Comparison of ENCODE assay signal across 21 mouse cellular contexts in the genomic region with DNA sequence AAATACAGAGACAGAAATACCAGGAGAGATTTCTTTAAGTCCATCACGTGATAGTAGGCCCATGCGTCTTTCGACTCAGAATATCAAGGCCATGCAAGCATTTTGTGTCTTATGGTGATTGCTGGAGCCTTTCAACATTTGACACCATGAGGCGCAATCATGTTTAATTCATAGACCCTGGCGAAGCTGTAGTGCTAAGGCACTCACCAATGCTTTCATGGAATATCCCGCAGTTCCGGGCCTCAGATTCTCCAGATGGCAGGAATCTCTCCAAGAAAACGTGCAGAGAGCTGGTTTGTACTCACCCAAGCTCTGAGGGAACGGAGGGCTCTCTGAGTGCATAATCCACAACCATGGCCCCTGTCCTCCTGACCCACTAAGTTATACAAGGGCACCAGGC. TPM values are rescaled to one million over a fixed set of nuclear protein-coding genes. Genes with fewer than 3 reads are reported as not detected.
"Had no signal": no experiment of that assay in that cellular context is flagged by ENCODE, and none has a peak within 500 bp of the region (broad histone marks: within the 10 kb centered on the region; RNA-seq: fewer than 3 reads in every experiment).

No protein-coding gene starts in this region.

- H3K4me3 ChIP-seq: kidney, embryonic 15.5 days; left cerebral cortex, adult 2 months; liver, embryonic 13.5 days; myocyte; neural tube, embryonic 13.5 days had no signal

- H3K9ac ChIP-seq: kidney, embryonic 15.5 days; liver, embryonic 13.5 days; neural tube, embryonic 13.5 days had no signal

- H3K36me3 ChIP-seq: kidney, embryonic 15.5 days; liver, embryonic 13.5 days; neural tube, embryonic 13.5 days had no signal

- H3K9me3 ChIP-seq: kidney, embryonic 15.5 days had no signal

- H3K4me2 ChIP-seq: kidney, embryonic 15.5 days; liver, embryonic 13.5 days; neural tube, embryonic 13.5 days had no signal

- DNase-seq: kidney, adult 11 months; kidney, adult 8-10 months; kidney, postnatal 10 days; kidney, postnatal 36 days; layer of hippocampus, postnatal 36 days; liver, embryonic 13.5 days; lung, adult 2 months; lung, postnatal 14 days; lung, postnatal 4 days; retina, postnatal 1 day; thymus, adult 18-20 months; thymus, postnatal 36 days had no signal

- H3K27ac ChIP-seq: kidney, embryonic 15.5 days; left cerebral cortex, adult 2 months; liver, embryonic 13.5 days; neural tube, embryonic 13.5 days had no signal

RNA-seq across cellular contexts. Expression of gene Sim2, which starts 13.8 kb away (rescaled TPM):
- polyA plus RNA-seq: liver, adult 2 months; liver, embryonic 13.5 days; liver, embryonic 16.5 days; small intestine, adult 2 months; spleen, adult 2 months; urinary bladder, adult 2 months had no signal
